Mouse (Mus musculus): ENCODE measurements around the gene Stx5a.

- TF ChIP-seq CTCF (IDR thresholded peaks at IDR 0.05; ENCODE audit: insufficient read depth, low read length) (no peak), POLR2A (IDR thresholded peaks at IDR 0.05; ENCODE audit: borderline replicate concordance, extremely low read depth, low read depth, low read length) (no peak)
Measured at GRCm38 (mm10) chr19:8726609-8727390, 14.4 kb upstream of the Stx5a start.

Data from lung, adult 2 months (tissue).